Mouse (Mus musculus) CH12.LX (cell line): Measurements from ENCODE around the gene Necab3. TPM values are rescaled to one million over a fixed set of nuclear protein-coding genes. Genes with fewer than 3 reads are reported as not detected.

ENCODE experiments used
- DNase-seq: peaks from one replicate; pipeline ENCODE4 v3.0.0-alpha.2; 2013; ENCODE audit errors: extremely low read depth
- H3K27ac ChIP-seq: 2 replicates; pipeline ENCODE4 v1.5.1; 2012; ENCODE audit warnings: low read depth, mild to moderate bottlenecking, control low read depth, moderate library complexity; ENCODE audit not compliant: insufficient read depth
- H3K27me3 ChIP-seq: replicated peaks from 2 replicates; pipeline ENCODE3; 2012; ENCODE audit warnings: inconsistent platforms
- H3K36me3 ChIP-seq, 2 experiments: replicated peaks in 1 of 2; 2 replicates each; pipeline versions ENCODE3 to v1.6.1; 2012; ENCODE audit warnings: inconsistent platforms in 1 of 2, low read length in 1 of 2, mild to moderate bottlenecking in 1 of 2, mixed read lengths in 1 of 2, moderate library complexity in 1 of 2; ENCODE audit not compliant: control insufficient read depth in 1 of 2, insufficient read depth in 1 of 2
- H3K4me1 ChIP-seq, 2 experiments: 2 replicates each; pipeline ENCODE4 v1.6.1; 2012; ENCODE audit warnings: inconsistent platforms in 1 of 2, moderate library complexity in 1 of 2; ENCODE audit not compliant: insufficient read depth in 2 of 2, control insufficient read depth in 1 of 2
- H3K4me2 ChIP-seq: 2 replicates; pipeline ENCODE4 v1.6.1; 2012; ENCODE audit warnings: low read depth, mild to moderate bottlenecking, control low read depth; ENCODE audit not compliant: poor library complexity, insufficient read depth, severe bottlenecking
- H3K4me3 ChIP-seq, 3 experiments: fragments of 150-350 bp in 1 of 3; sonication (generic) in 1 of 3; replicated peaks in 1 of 3; 2 replicates each; pipeline versions ENCODE3 to v1.5.1; 2011 to 2012; ENCODE audit warnings: low read depth in 2 of 3, low read length in 2 of 3, mild to moderate bottlenecking in 2 of 3, moderate library complexity in 2 of 3, control low read depth in 1 of 3, improper control_type of control experiment in 1 of 3, inconsistent platforms in 1 of 3, mixed read lengths in 1 of 3; ENCODE audit not compliant: poor library complexity in 1 of 3
- H3K79me2 ChIP-seq: replicated peaks from 2 replicates; pipeline ENCODE4 v1.6.1; 2012; ENCODE audit warnings: mild to moderate bottlenecking, moderate library complexity; ENCODE audit not compliant: control insufficient read depth, poor library complexity, insufficient read depth, severe bottlenecking; ENCODE audit errors: extremely low read depth
- H3K9ac ChIP-seq: 2 replicates; pipeline ENCODE4 v1.6.1; 2012; ENCODE audit warnings: low read depth, mild to moderate bottlenecking, control low read depth, moderate library complexity; ENCODE audit not compliant: insufficient read depth
- H3K9me3 ChIP-seq: replicated peaks from 2 replicates; pipeline ENCODE3; 2012; ENCODE audit warnings: low read length, inconsistent platforms, mixed read lengths
- CHD1 ChIP-seq: IDR thresholded peaks from 2 replicates; pipeline ENCODE4 v1.6.1; 2012; ENCODE audit warnings: low read depth, low read length, improper control_type of control experiment, inconsistent platforms
- ETS1 ChIP-seq: conservative IDR thresholded peaks from 2 replicates; pipeline ENCODE4 v1.6.1; 2012; ENCODE audit warnings: low read depth, mild to moderate bottlenecking, inconsistent platforms, low read length, improper control_type of control experiment, moderate library complexity
- GABPA ChIP-seq: IDR thresholded peaks from 2 replicates; pipeline ENCODE4 v1.6.1; 2012; ENCODE audit warnings: low read depth, low read length, improper control_type of control experiment, inconsistent platforms; ENCODE audit not compliant: insufficient replicate concordance
- HCFC1 ChIP-seq: IDR thresholded peaks from 2 replicates; pipeline ENCODE4 v1.6.1; 2012; ENCODE audit warnings: low read depth, mild to moderate bottlenecking, inconsistent platforms, low read length, improper control_type of control experiment
- MAX ChIP-seq: IDR thresholded peaks from 2 replicates; pipeline ENCODE4 v1.6.1; 2011; ENCODE audit warnings: low read length, improper control_type of control experiment
- MXI1 ChIP-seq: IDR thresholded peaks from 2 replicates; pipeline ENCODE4 v1.6.1; 2011; ENCODE audit warnings: mild to moderate bottlenecking, low read depth, low read length, improper control_type of control experiment
- NELFE ChIP-seq: IDR thresholded peaks from 2 replicates; pipeline ENCODE4 v1.6.1; 2011; ENCODE audit warnings: low read depth, low read length, improper control_type of control experiment
- NRF1 ChIP-seq: IDR thresholded peaks from 2 replicates; pipeline ENCODE4 v1.6.1; 2014; ENCODE audit warnings: low read depth, mild to moderate bottlenecking, inconsistent platforms, low read length, improper control_type of control experiment, moderate library complexity
- PAX5 ChIP-seq: IDR thresholded peaks from 2 replicates; pipeline ENCODE4 v1.6.1; 2012; ENCODE audit warnings: low read length, inconsistent platforms, mixed read lengths
- POLR2A ChIP-seq: IDR thresholded peaks from 2 replicates; pipeline ENCODE4 v1.6.1; 2011; ENCODE audit warnings: low read depth, mild to moderate bottlenecking, improper control_type of control experiment, low read length
- TCF12 ChIP-seq: IDR thresholded peaks from 2 replicates; pipeline ENCODE4 v1.6.1; 2014; ENCODE audit warnings: low read depth, mild to moderate bottlenecking, inconsistent platforms, low read length, improper control_type of control experiment
- USF1 ChIP-seq: IDR thresholded peaks from 2 replicates; pipeline ENCODE4 v1.6.1; 2014; ENCODE audit warnings: low read depth, mild to moderate bottlenecking, inconsistent platforms, low read length, improper control_type of control experiment
- ZC3H11A ChIP-seq: IDR thresholded peaks from 2 replicates; pipeline ENCODE4 v1.6.1; 2012; ENCODE audit warnings: low read depth, mild to moderate bottlenecking, inconsistent platforms, low read length, improper control_type of control experiment
- ZNF384 ChIP-seq: IDR thresholded peaks from 2 replicates; pipeline ENCODE4 v1.6.1; 2012; ENCODE audit warnings: low read depth, low read length, improper control_type of control experiment, inconsistent platforms
- dilution Hi-C: fragments of 300-500 bp; cut with MboI; formaldehyde crosslinking; loops from 2 replicates; pipeline ENCODE4 v1.14.3; 2020; ENCODE audit warnings: low sequenced_read_pairs; ENCODE audit not compliant: extremely low pct_unique_long_range_greater_than_20kb, extremely low pct_ligation_motif_present
- in situ Hi-C: fragments of 300-500 bp; cut with MboI; formaldehyde crosslinking; loops from 3 replicates; pipeline ENCODE4 v1.14.3; 2019; ENCODE audit warnings: low sequenced_read_pairs, low pct_ligation_motif_present, low pct_unique_long_range_greater_than_20kb, mixed read lengths
- polyA plus RNA-seq: library from polyadenylated mRNA; unstranded; fragments of >175 nt; gene quantifications from 2 replicates; pipeline ENCODE4 v1.2.1, GENCODE M21; 2012; ENCODE audit warnings: low read depth; ENCODE audit not compliant: insufficient read length
- total RNA-seq, 2 experiments: library from RNA; depleted of rRNA; stranded (reverse); fragments of 300-350 nt in 1 of 2; fragments of >200 nt in 1 of 2; gene quantifications; 2 replicates each; pipeline ENCODE4 v1.2.3; 2012 to 2014

The Necab3 gene
- total and polyA plus RNA-seq, 3 experiments = 0.87 to 2.8 (median 1.6) TPM

GRCm38 (mm10) chr2:154495021-154495420 lies 63.7 kb downstream of the Necab3 start:
- no peaks in the 10 kb centered on the region for H3K79me2 ChIP-seq
- no peaks in the 10 kb centered on the region for H3K9me3 ChIP-seq
- H3K27me3 ChIP-seq = no peaks in the 10 kb centered on the region
- H3K4me1 ChIP-seq = peaks cover 0 to 17% of the 10 kb centered on the region in 2 experiments; a peak in 2 of 4 replicates
- dilution Hi-C loops = no loop called here
- peaks cover 0 to 12% of the 10 kb centered on the region in 2 experiments for H3K36me3 ChIP-seq
- in situ Hi-C loops = no loop called here
- no peak overlapping the region for H3K27ac ChIP-seq
- H3K4me2 ChIP-seq = no peak overlapping the region
- no peak for DNase-seq
- TF ChIP-seq ETS1 (no peak), MAX (no peak), CHD1 (no peak), ZNF384 (no peak), GABPA (no peak), TCF12 (no peak), NELFE (no peak), MXI1 (no peak), HCFC1 (no peak), NRF1 (no peak), ZC3H11A (no peak), USF1 (no peak), PAX5 (no peak), POLR2A (no peak)
- TF ChIP-seq, all 38 proteins: peak for 0
- H3K4me3 ChIP-seq = no peak overlapping the region
- H3K9ac ChIP-seq = no peak overlapping the region

Other genes with a start within 250 kb of the Necab3 start
- 30.6 and 32.0 TPM in 2 replicates for gene Cdk5rap1, start 185.9 kb downstream of the Necab3 start, total RNA-seq (2012; rRNA removed)
- 43.5 and 50.2 TPM in 2 replicates for gene Cdk5rap1, start 185.9 kb downstream of the Necab3 start, total RNA-seq (2014; rRNA removed)
- gene Cdk5rap1, start 185.9 kb downstream of the Necab3 start, polyA plus RNA-seq = 25.8 and 26.4 TPM in 2 replicates
- gene Snta1, start 150.8 kb downstream of the Necab3 start, total RNA-seq (2012; rRNA removed) = not detected in 2 replicates
- gene Snta1, start 150.8 kb downstream of the Necab3 start, total RNA-seq (2014; rRNA removed) = not detected in 2 replicates
- 0.33 and 0.57 TPM in 2 replicates for gene Snta1, start 150.8 kb downstream of the Necab3 start, polyA plus RNA-seq
- 5.5 and 6.0 TPM in 2 replicates for gene Cbfa2t2, start 122.4 kb downstream of the Necab3 start, total RNA-seq (2012; rRNA removed)
- gene Cbfa2t2, start 122.4 kb downstream of the Necab3 start, total RNA-seq (2014; rRNA removed) = 7.0 and 7.4 TPM in 2 replicates
- 10.5 and 12.6 TPM in 2 replicates for gene Cbfa2t2, start 122.4 kb downstream of the Necab3 start, polyA plus RNA-seq
- 0.85 and 0.92 TPM in 2 replicates for gene 1700003F12Rik, start 11.8 kb downstream of the Necab3 start, total RNA-seq (2012; rRNA removed)
- 0.52 TPM in 1 of 2 replicates, not detected in the other for gene 1700003F12Rik, start 11.8 kb downstream of the Necab3 start, total RNA-seq (2014; rRNA removed)
- gene 1700003F12Rik, start 11.8 kb downstream of the Necab3 start, polyA plus RNA-seq = 0.56 and 0.71 TPM in 2 replicates
- 0.17 and 0.25 TPM in 2 replicates for gene Actl10, start 7.1 kb downstream of the Necab3 start, total RNA-seq (2012; rRNA removed)
- not detected in 2 replicates for gene Actl10, start 7.1 kb downstream of the Necab3 start, total RNA-seq (2014; rRNA removed)
- 0.20 and 0.44 TPM in 2 replicates for gene Actl10, start 7.1 kb downstream of the Necab3 start, polyA plus RNA-seq
- 5.3 and 6.5 TPM in 2 replicates for gene E2f1, start 11.0 kb upstream of the Necab3 start, total RNA-seq (2012; rRNA removed)
- 4.5 and 5.1 TPM in 2 replicates for gene E2f1, start 11.0 kb upstream of the Necab3 start, total RNA-seq (2014; rRNA removed)
- gene E2f1, start 11.0 kb upstream of the Necab3 start, polyA plus RNA-seq = 19.4 and 19.6 TPM in 2 replicates
- gene Pxmp4, start 44.8 kb upstream of the Necab3 start, total RNA-seq (2012; rRNA removed) = 7.2 and 7.6 TPM in 2 replicates
- 8.7 and 9.4 TPM in 2 replicates for gene Pxmp4, start 44.8 kb upstream of the Necab3 start, total RNA-seq (2014; rRNA removed)
- gene Pxmp4, start 44.8 kb upstream of the Necab3 start, polyA plus RNA-seq = 5.5 and 6.0 TPM in 2 replicates
- 1.6 and 1.7 TPM in 2 replicates for gene Zfp341, start 54.4 kb upstream of the Necab3 start, total RNA-seq (2012; rRNA removed)
- 0.58 and 0.77 TPM in 2 replicates for gene Zfp341, start 54.4 kb upstream of the Necab3 start, total RNA-seq (2014; rRNA removed)
- 4.1 and 4.4 TPM in 2 replicates for gene Zfp341, start 54.4 kb upstream of the Necab3 start, polyA plus RNA-seq
- not detected in 2 replicates for gene 4930519P11Rik, start 54.5 kb upstream of the Necab3 start, total RNA-seq (2012; rRNA removed)
- not detected in 2 replicates for gene 4930519P11Rik, start 54.5 kb upstream of the Necab3 start, total RNA-seq (2014; rRNA removed)
- gene 4930519P11Rik, start 54.5 kb upstream of the Necab3 start, polyA plus RNA-seq = not detected in 2 replicates
- gene Chmp4b, start 92.8 kb upstream of the Necab3 start, total RNA-seq (2012; rRNA removed) = 105 and 107 TPM in 2 replicates
- 113 and 119 TPM in 2 replicates for gene Chmp4b, start 92.8 kb upstream of the Necab3 start, total RNA-seq (2014; rRNA removed)
- gene Chmp4b, start 92.8 kb upstream of the Necab3 start, polyA plus RNA-seq = 152 and 156 TPM in 2 replicates
- not detected in 2 replicates for gene Gm14214, start 211.1 kb upstream of the Necab3 start, total RNA-seq (2012; rRNA removed)
- not detected in 2 replicates for gene Gm14214, start 211.1 kb upstream of the Necab3 start, total RNA-seq (2014; rRNA removed)
- gene Gm14214, start 211.1 kb upstream of the Necab3 start, polyA plus RNA-seq = 0.41 TPM in 1 of 2 replicates, not detected in the other
- gene Raly, start 232.2 kb upstream of the Necab3 start, total RNA-seq (2012; rRNA removed) = 214 and 228 TPM in 2 replicates
- gene Raly, start 232.2 kb upstream of the Necab3 start, total RNA-seq (2014; rRNA removed) = 334 and 341 TPM in 2 replicates
- 277 and 285 TPM in 2 replicates for gene Raly, start 232.2 kb upstream of the Necab3 start, polyA plus RNA-seq
- gene a, start 232.5 kb upstream of the Necab3 start, total RNA-seq (2012; rRNA removed) = 10.9 and 11.8 TPM in 2 replicates
- gene a, start 232.5 kb upstream of the Necab3 start, total RNA-seq (2014; rRNA removed) = 23.8 and 25.4 TPM in 2 replicates
- 7.2 and 7.8 TPM in 2 replicates for gene a, start 232.5 kb upstream of the Necab3 start, polyA plus RNA-seq